Mouse (Mus musculus) gastrocnemius, adult 8-10 months (tissue): ENCODE measurements around the gene Cmtm5. TPM values are rescaled to one million over a fixed set of nuclear protein-coding genes. Genes with fewer than 3 reads are reported as not detected.
"Not testable (repeated sequence)": the region's sequence is repeated elsewhere in the genome, so short reads cannot be mapped to it uniquely, and the experiment has no call there.

Source experiments
- DNase-seq, 2 experiments: peaks; one replicate each; pipeline ENCODE4 v3.0.0; 2022; ENCODE audit warnings: low spot score in 2 of 2
- microRNA-seq: library from miRNA; unstranded; fragments of <30 nt; microRNA quantifications from one replicate; pipeline ENCODE4 v1.2.0, GENCODE M21; 2022
- total RNA-seq, 4 experiments: library from RNA; stranded (reverse); gene quantifications; 2 replicates each; pipeline ENCODE4 v1.2.4; 2022

Cmtm5 gene
- total RNA-seq, 4 experiments from 2014 or later, result not detected

DNA sequence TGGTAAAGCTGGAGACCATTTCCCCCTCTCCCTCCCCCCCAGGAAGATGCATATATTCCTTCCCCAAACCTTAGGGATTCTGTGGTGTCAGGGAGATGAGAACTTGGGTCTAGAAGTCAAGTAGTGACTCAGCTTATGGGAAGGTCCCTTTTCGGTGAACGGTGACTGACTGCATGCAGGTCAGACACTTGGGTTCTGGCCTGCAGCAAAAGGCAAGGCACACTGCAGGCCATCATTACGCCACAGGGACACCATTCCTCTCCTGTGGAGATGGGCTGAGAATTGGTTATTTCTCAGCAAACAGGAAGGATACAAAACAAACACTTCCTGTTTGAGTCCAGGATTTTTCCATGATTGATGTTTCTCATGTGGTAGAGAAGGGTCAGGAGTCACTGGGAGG lies 23.1 kb downstream of the Cmtm5 start:
- DNase-seq, result no peak

- DNase-seq, result not testable (repeated sequence)
These were observed 24.0 kb downstream of the Cmtm5 start for GRCm38 (mm10) chr14:54959853-54960613.

GRCm38 (mm10) chr14:54960769-54961168 lies 24.7 kb downstream of the Cmtm5 start:
- no peak for DNase-seq

DNA sequence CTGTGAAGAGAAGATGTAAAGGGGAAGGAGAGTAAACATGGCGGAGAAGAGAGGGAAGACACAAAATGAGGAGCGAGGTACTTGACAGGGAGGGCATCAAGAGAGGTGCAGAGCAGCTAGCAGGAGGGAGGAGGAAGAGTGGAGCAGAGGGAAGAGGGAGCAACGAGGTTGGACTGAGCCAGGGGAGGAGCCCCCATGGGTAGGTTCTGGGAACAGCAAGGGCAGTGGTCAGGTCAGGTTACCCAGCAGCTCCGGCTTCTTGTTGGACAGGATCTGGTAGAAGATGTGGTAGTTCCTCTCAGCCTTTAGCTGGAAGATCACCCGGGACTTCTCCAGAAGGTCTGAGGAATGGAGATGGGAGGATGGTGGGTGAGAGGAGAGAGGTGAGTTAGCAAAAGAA lies 25.4 kb downstream of the Cmtm5 start:
- DNase-seq, result no peak

DNA sequence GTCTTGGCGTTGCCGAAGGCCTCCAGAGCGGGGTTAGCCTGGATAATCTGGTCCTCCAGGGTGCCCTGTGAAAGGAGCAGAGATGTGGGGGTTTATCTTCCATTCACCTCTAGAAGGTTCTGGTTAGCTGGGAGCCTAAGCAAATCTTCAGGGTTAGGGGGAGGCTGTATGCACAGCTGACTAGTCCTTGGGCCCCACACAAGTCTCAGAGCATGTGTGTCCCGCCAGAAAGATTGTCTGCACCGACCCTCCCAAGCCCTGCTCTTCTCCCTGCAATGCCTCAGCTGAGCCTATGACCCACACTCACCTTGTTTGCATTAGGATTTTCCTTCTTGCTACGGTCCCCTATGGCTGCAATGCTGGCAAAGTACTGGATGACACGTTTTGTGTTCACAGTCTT lies 26.7 kb downstream of the Cmtm5 start:
- no peak for DNase-seq

DNA sequence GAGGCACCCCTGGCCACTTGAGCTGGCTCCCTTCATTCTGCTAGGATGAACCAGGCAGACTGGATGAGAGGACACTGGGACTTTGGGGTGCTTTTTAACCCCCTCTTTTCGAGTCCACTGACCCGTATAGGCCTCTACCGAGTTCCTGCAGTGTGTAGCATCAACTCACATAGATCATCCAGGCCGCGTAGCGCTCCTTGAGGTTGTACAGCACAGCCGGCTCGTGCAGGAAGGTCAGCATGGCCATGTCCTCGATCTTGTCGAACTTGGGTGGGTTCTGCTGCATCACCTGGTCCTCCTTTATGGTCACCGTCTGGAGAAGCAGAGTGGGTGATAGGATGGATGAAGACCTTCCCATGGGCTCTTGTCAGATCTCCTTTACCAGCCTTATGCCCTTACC lies 27.7 kb downstream of the Cmtm5 start:
- DNase-seq, result no peak

GRCm38 (mm10) chr14:54965044-54965443 lies 29.0 kb downstream of the Cmtm5 start:
- DNase-seq, result no peak

DNA sequence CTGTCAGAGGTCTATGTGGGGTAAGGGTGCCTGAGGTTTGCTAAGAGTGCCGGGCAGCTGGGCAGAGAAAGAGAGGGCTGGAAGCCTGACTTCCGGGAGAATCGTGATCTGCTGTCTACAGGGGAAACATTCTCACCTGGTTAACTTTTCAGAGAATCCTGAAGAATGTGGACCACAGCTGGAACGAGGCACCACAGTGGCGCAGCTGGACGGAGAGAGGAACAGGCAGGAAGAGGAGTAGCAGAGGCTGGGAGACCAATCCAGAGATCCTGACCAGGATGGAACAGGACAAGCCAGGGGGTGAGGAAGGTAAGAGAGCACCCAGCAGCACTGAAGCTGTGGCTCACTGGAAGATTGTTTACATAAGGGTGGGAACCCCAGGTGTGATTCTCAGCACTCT lies 29.6 kb downstream of the Cmtm5 start:
- no peak for DNase-seq

DNA sequence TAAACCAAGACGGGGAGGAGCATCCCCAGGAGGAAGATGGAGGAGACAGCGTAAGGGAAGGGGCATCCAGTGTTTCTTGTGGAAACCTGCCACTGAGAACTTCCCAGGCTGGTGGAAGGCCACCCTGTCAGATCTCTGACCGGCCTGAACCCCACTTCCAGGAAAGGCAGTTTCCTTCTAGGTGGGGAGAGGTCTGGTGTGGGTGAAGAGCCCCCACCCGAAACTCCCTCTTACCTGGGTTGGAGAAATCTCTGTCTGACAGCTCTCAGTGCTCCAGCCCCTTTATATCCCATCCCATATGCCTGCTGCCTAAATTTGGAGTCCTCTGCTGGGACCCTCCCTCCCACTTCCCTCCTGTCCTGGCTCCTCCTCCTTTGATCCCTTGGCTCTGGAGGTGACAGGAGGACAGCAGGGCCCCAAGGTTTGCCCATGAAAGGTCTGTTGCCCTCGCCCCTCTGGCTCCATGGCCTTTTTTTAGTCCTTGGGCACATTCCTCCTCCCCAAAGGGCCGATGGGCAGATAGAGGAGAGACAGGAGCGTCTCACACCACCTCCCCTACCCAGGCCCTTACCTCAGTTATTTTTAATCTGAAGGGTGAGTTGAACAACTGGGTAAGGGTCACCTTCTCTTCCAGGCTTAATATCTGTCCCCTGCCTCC lies 30.4 kb downstream of the Cmtm5 start, which contains the start of gene Myh6:
Gene Myh6 (minus strand): TSS at position 608 of the 658 bp plus-strand sequence.
- DNase-seq, result no peak

- DNase-seq, result no peak
These were observed 31.8 kb downstream of the Cmtm5 start for GRCm38 (mm10) chr14:54967874-54968273.

DNA sequence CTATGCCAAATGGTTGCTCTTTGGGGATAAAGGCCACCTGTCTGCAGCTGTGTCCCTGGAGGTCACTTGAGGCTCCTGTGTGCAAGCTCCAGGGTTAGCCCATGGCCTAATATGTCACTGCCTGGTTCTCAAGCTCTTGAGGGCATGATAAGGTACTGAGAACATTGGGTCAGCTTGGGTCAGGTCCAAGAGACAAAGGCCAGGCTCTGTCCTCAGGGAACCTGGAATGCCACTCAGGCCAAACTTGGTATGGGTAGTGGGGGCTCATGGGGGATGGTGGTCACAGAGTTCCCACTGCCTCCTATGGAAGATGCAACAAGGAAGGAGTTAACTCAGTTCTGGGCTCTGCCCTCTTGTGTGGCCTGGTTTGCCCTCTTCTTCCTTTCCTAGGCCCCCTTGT lies 32.3 kb downstream of the Cmtm5 start:
- no peak for DNase-seq

DNA sequence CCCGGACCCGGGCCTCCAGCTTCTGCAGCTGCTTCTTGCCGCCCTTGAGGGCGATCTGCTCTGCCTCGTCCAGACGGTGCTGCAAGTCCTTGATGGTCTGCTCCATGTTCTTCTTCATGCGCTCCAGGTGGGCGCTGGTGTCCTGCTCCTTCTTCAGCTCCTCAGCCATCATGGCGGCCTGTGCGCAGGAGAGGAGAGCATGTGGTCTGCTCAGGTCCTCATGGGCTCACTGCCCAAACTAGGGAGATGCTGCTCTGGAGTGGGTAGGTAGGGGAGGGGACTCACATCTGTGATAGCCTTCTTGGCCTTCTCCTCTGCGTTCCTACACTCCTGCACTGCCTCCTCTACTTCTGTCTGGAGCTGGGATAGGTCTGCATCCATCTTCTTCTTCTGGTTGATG lies 36.7 kb downstream of the Cmtm5 start:
- DNase-seq, result not testable (repeated sequence)

- no peak for DNase-seq
These were observed 38.2 kb downstream of the Cmtm5 start for GRCm38 (mm10) chr14:54974068-54974791.

- DNase-seq, result no peak
These were observed 40.6 kb downstream of the Cmtm5 start, which contains the start of gene Gm17428 for GRCm38 (mm10) chr14:54976633-54977032. Gm17428 (plus strand) TSS chr14:54976933.

- no peak for DNase-seq
These were observed 42.6 kb downstream of the Cmtm5 start for GRCm38 (mm10) chr14:54978664-54979063.

DNA sequence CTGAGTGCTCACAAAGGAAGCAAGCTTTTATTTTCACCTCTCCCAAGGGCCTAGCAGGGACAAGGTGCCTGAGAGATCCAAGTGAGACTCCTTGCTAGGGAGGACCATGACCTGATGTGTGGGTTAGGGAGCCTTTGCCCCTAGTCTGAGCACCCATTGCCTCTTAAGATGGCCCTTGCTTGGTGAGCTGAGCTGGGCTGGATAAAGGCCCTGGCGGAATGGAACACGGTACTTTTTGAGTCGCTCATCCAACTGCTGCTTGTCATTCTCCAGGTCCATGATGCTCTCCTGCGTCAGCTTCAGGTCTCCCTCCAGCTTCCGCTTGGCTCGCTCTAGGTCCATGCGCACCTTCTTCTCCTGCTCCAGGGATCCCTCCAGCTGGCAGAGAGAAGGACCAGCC lies 45.9 kb downstream of the Cmtm5 start:
- no peak for DNase-seq

GRCm38 (mm10) chr14:54988350-54988874 lies 52.4 kb downstream of the Cmtm5 start:
- not testable (repeated sequence) for DNase-seq

Small RNA genes within 50 kb of the gene (microRNA-seq; reads per million reads assigned to microRNA genes)
- 10.0 reads per million, percentile 4 among the genes with 10 or more reads in this experiment for gene Mir208a
- gene Mir208b, result 167 reads per million, percentile 58 among the genes with 10 or more reads in this experiment

Other genes starting within 250 kb of the Cmtm5 start
- 10 to 100 TPM; 46.2 to 72.1 (median 55.9) TPM for gene Acin1, start 249.3 kb upstream of the Cmtm5 start, total RNA-seq
- not detected for gene Gm29776, start 237.4 kb upstream of the Cmtm5 start, total RNA-seq
- not detected for gene Cebpe, start 224.1 kb upstream of the Cmtm5 start, total RNA-seq
- 10 to 100 TPM; 11.3 to 17.4 (median 12.2) TPM for gene Slc7a8, start 154.3 kb upstream of the Cmtm5 start, total RNA-seq
- 1 to 10 TPM; 2.2 to 3.2 (median 2.5) TPM for gene Rnf212b, start 122.1 kb upstream of the Cmtm5 start, total RNA-seq
- 1 to 10 TPM; 3.3 to 7.6 (median 5.2) TPM for gene Homez, start 65.3 kb upstream of the Cmtm5 start, total RNA-seq
- 1 to 10 TPM; 3.6 to 5.3 (median 4.0) TPM for gene Ppp1r3e, start 58.7 kb upstream of the Cmtm5 start, total RNA-seq
- gene Bcl2l2, start 52.9 kb upstream of the Cmtm5 start, total RNA-seq, result 10 to 100 TPM; 23.8 to 31.4 (median 26.8) TPM
- gene Gm20521, start 52.8 kb upstream of the Cmtm5 start, total RNA-seq, result 1 to 10 TPM in 3 of 4 experiments, under 1 TPM in 1; 0.83 to 7.4 (median 3.1) TPM
- gene Pabpn1, start 43.8 kb upstream of the Cmtm5 start, total RNA-seq, result 10 to 100 TPM; 44.2 to 55.9 (median 50.0) TPM
- 1 to 10 TPM in 3 of 4 experiments, under 1 TPM in 1; 0.68 to 1.4 (median 1.2) TPM for gene Slc22a17, start 23.1 kb upstream of the Cmtm5 start, total RNA-seq
- gene Efs, start 10.1 kb upstream of the Cmtm5 start, total RNA-seq, result 1 to 10 TPM in 1 of 4 experiments, under 1 TPM in 3; 0.48 to 1.1 (median 0.86) TPM
- gene Il25, start 3.6 kb upstream of the Cmtm5 start, total RNA-seq, result not detected
- gene Myh6, start 30.7 kb downstream of the Cmtm5 start, total RNA-seq, result 100 to 1,000 TPM; 106 to 159 (median 128) TPM
- gene Gm17428, start 40.7 kb downstream of the Cmtm5 start, total RNA-seq, result not detected
- 100 to 1,000 TPM; 508 to 760 (median 618) TPM for gene Myh7, start 58.4 kb downstream of the Cmtm5 start, total RNA-seq
- 10 to 100 TPM; 18.5 to 19.7 (median 19.1) TPM for gene Ngdn, start 79.2 kb downstream of the Cmtm5 start, total RNA-seq
- 1 to 10 TPM; 4.9 to 6.2 (median 5.6) TPM for gene Zfhx2, start 156.1 kb downstream of the Cmtm5 start, total RNA-seq
- 10 to 100 TPM; 13.4 to 15.6 (median 14.9) TPM for gene Thtpa, start 158.5 kb downstream of the Cmtm5 start, total RNA-seq
- 1 to 10 TPM; 2.2 to 3.9 (median 3.6) TPM for gene Ap1g2, start 170.3 kb downstream of the Cmtm5 start, total RNA-seq
- under 1 TPM in 2 of 4 experiments, not detected in 2; 0.08 to 0.19 TPM for gene Jph4, start 180.7 kb downstream of the Cmtm5 start, total RNA-seq